Mouse (Mus musculus): ENCODE results near the gene Hyal1.

DNA sequence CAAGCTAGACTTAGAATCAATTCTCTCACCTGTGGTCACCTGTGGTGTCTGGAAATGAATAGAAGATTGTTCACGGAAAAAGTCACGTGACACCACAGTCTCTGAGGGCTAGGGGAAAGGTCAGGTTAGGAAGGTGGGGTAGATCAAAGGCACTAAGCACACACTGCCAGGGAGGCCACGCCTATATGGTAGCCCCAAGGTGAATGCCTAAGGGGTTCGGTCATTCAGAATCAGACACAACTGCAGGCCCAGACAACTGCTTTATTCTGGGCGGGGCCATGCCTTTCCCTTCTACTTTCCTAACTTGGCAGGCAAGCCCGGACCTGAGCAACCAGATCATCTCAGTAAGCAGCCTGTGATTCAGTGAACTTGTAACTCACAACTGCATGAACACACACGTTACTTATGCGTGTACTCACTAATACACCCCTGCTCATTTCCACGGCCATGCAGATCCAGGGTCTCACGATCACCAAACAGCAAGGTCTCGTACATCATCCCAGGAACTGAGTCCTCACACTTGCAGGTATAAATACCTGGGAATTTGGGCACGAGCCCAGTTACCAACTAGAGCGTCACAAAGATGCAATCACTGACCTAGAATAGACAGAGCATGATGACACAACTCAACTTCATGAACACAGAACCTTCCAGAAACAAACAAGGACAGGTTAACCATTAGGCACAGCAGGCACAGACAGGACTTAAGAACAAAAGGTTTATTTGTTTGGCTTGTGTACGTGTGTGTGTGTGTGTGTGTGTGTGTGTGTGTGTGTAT, 959 bp upstream of the Hyal1 start:
- TF ChIP-seq POLR2A (IDR thresholded peaks at IDR 0.05; ENCODE audit: low read depth, low read length), result no peak
- no peak for TF ChIP-seq CTCF (conservative IDR thresholded peaks at IDR 0.05; ENCODE audit: insufficient read depth, insufficient read length, low read depth, low read length)

All from kidney, adult 2 months (tissue).